Mouse (Mus musculus) heart, postnatal 36 days (tissue): ENCODE measurements around the gene Fndc3b. TPM values are rescaled to one million over a fixed set of nuclear protein-coding genes. Genes with fewer than 3 reads are reported as not detected.
"Not testable (repeated sequence)": the region's sequence is repeated elsewhere in the genome, so short reads cannot be mapped to it uniquely, and the experiment has no call there.

Experiments
- DNase-seq, 2 experiments: peaks; one replicate each; pipeline ENCODE4 v3.0.0; 2021 to 2022
- intact Hi-C: fragments of 180-260 bp; cut with DNase I; formaldehyde crosslinking; loops from one replicate; pipeline ENCODE4 v1.15.1; 2025
- total RNA-seq, 2 experiments: library from RNA; stranded (reverse); gene quantifications; 2 replicates each; pipeline ENCODE4 v1.2.3; 2021

Gene Fndc3b
- total RNA-seq, 2 experiments from 2014 or later, result 58.3 to 58.7 TPM

DNA sequence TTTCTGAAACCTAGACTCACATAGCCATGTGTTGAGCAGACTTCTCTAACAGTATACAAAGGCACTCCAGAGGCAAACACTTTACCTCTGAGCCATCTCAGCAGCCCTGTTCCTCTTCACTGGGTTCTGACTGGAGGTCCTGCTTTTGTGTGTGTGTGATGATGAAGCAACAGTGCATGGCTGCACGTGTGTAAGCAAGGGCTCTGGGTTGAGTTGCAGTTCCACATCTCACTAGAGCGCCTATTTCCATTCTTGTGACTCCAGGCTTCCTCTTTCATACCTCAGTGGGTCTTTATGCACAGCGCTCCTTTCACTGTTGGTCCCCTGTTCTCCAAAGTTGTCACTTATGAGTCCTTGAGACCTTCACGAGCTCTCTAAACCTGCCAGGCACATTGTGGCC is 261.7 kb downstream of the Fndc3b start:
- DNase-seq, result no peak
- intact Hi-C loops, result no loop called here

- DNase-seq, result no peak
- intact Hi-C loops, result no loop called here
Measured at GRCm38 (mm10) chr3:27448367-27448766, 262.7 kb downstream of the Fndc3b start.

- DNase-seq, result no peak
- intact Hi-C loops, result no loop called here
Measured at GRCm38 (mm10) chr3:27439704-27440103, 271.4 kb downstream of the Fndc3b start.

DNA sequence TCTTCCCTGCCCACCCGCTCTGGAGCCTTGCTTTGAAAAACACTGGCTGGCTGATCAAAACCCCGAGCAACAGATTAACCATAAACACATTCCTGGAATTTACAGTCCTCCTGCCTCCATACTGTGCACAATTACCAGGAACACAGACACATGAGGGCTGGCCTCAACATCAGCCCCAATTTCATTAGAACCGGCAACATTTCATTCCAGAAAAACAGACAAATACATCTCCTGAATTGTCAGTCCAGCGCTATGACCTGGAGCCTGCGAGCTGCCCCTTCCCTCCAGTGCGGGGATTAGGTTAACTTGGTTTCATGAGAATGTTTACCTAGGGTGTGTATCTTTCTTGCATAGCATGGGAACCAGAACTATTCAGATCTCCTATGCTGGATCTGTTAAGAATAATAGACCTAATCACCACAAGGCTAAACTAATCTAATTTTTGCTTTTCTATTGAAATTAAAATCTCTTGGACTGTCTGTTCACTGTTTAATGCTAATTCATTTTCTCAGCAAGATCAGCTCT is 275.9 kb downstream of the Fndc3b start:
- intact Hi-C loops, result no loop called here
- DNase-seq, result no peak

DNA sequence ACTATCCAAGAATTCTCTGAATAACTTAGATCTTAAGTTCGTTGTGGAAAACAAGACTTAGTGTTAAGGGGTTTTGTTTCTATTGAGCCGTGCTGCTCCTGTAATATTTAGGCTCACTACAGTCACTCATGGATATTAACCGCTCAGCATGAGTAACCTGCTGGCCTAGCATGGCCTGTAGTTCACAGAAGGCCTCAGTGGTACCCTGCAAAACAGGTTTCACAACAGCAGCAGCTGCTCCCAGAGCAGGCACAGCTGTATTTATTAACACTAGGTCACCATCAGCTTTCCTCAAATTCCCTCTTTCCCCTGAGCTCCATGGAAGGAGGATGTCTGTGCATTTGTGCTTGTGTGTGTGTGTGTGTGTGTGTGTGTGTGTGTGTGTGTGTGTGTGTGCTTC is 278.1 kb downstream of the Fndc3b start:
- intact Hi-C loops, result no loop called here
- no peak for DNase-seq

DNA sequence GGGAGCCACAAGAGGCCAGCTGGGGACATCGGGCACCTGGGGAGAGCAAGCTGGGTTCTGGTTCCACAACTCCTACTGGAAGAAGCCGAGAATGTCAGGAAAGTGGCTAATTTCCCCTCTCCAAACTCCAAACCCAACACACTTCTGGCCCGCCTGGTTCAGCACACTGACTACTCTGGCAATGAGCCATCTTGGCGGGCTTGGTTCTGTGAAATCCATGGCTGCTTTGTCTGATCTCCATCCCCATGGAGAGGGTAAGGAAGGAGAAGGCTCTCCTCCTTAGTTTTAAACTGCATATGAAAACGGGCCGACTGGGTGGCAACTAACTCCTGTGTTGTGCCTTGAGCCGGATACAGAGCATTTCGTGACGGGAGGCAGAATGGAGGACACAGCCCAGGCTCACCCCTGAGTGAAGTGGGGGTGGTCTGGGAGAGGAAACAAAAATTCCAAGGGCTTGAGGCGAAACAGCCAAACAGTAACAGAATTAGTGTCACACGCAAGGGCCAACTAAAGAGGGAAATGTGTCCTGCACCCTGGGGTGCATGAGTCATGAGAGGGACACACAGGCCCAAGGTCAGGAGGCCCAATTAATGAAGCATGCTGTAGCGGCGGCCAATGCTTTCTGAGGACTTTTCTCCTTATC is 280.4 kb downstream of the Fndc3b start:
- DNase-seq, result peak; percentile 51 to 58
- intact Hi-C loops, result no loop called here

- no peak for DNase-seq
- intact Hi-C loops, result no loop called here
Measured at GRCm38 (mm10) chr3:27427406-27427805, 283.7 kb downstream of the Fndc3b start.

DNA sequence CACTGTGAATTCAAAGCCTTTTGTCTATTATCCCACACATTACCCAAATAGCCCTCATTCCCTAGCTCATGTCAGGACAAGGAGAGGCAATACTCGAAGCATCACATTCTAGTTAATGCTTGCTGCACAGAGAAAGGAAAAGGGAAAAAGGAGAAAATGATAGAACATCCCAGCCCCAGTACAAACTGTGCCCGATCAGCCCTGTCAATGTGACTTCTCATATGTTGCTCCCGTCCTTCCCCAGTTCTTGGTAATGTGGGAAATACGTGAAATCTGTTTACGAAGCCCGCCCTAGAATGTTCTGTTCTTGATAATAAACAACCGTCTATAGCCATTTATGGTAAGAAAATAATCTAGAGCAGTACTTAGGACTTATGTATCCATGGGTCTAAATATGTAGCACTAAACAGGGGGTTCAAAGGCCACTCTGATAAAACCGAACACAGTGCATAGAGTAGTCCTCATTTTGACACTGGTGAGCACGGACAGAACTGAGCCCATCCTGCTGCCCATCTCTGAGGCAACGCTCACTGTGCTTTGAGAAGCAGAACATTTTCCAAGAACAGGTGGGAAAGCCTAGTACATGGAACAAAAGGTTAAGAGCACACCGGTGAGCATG is 286.9 kb downstream of the Fndc3b start:
- DNase-seq, result no peak
- intact Hi-C loops, result no loop called here

GRCm38 (mm10) chr3:27422521-27422920 is 288.6 kb downstream of the Fndc3b start:
- intact Hi-C loops, result no loop called here

DNA sequence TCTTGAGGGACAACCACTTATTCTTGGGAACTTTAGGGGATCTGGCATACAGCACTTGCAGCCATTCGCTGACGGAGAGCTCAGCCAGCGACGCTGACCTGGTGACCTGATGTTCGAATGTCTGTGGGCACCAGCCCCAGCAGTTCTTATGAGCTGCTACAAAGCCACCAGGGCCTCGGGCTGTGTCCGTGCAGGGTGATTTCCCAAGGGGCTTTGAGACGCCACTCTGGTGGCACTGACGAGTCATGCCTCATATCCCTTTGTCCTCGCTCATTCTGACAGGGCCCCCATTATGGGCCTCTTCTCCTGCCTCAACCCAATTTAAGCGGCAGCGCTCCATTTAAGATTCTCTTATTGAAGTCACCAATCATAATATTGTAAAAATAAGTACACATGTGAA is 289.1 kb downstream of the Fndc3b start:
- no peak for DNase-seq
- intact Hi-C loops, result no loop called here

More at GRCm38 (mm10) chr3:27422521-27422920, 288.6 kb downstream of the Fndc3b start:
- DNase-seq, result no peak

DNA sequence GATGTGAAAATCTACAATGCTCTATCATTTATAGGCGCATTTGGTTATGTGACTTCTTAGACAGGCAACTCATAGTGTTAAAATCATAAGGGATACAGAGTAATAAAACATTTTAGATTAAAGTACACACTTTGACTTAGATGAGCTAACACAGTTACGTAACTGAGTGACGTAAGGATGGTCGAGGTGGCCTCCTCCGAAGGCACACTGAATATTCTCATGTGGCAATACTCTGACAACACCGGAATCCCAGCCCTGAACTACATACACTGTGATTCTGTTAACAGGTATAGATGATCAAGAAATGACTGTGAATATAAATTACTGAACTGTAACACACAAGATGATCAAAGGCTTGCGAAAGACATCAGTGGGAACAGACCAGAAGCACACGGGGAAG is 292.5 kb downstream of the Fndc3b start:
- intact Hi-C loops, result no loop called here
- DNase-seq, result no peak

DNA sequence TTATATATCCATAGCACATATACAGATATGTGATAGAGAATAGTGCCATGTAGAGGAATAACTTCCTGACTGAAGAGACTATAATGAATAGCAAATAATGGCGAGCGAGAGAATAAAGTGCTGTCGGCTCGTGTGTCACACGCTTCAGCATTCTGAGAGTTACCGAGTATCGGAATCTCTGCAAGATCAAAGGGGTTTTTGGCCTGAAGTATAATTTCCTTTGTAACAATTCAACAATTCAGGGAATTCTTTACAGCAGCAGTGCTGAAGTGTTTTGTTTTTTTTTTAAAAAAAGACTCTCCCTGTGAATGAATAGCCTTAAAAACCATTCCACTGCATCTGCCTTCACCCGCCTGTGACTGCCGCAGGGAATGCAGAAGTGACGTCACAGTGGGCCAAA is 294.3 kb downstream of the Fndc3b start:
- DNase-seq, result no peak
- intact Hi-C loops, result no loop called here

- intact Hi-C loops, result no loop called here
- DNase-seq, result no peak
Measured at GRCm38 (mm10) chr3:27413566-27413965, 297.5 kb downstream of the Fndc3b start.

GRCm38 (mm10) chr3:27411286-27411685 is 299.8 kb downstream of the Fndc3b start:
- DNase-seq, result no peak
- intact Hi-C loops, result no loop called here

GRCm38 (mm10) chr3:27408564-27408963 is 302.5 kb downstream of the Fndc3b start:
- no peak for DNase-seq
- intact Hi-C loops, result no loop called here

GRCm38 (mm10) chr3:27406440-27406839 is 304.7 kb downstream of the Fndc3b start:
- intact Hi-C loops, result no loop called here
- no peak for DNase-seq

GRCm38 (mm10) chr3:27400996-27401395 is 310.1 kb downstream of the Fndc3b start:
- intact Hi-C loops, DNase-seq: not testable (repeated sequence)

GRCm38 (mm10) chr3:27389923-27390322 is 321.2 kb downstream of the Fndc3b start:
- intact Hi-C loops, result no loop called here
- DNase-seq, result no peak

- intact Hi-C loops, result no loop called here
- no peak for DNase-seq
Measured at GRCm38 (mm10) chr3:27384836-27385235, 326.3 kb downstream of the Fndc3b start.

GRCm38 (mm10) chr3:27377935-27378334 is 333.2 kb downstream of the Fndc3b start:
- intact Hi-C loops, result no loop called here
- no peak for DNase-seq

GRCm38 (mm10) chr3:27374396-27374795 is 336.7 kb downstream of the Fndc3b start:
- intact Hi-C loops, result no loop called here
- no peak for DNase-seq
